Mouse (Mus musculus) midbrain, embryonic 14.5 days (tissue): ENCODE measurements at regions not wholly inside any gene's neighbourhood (a gene's known extent, or its start where the extent isn't known, plus 50 kb on each side); places are given as distances from the start of the nearest gene placed in this dataset.

Experiments used
- ATAC-seq: fragments of 200-750 bp; cut with Nextera tagmentation; 2 replicates; pipeline ENCODE4 v1.8.0; 2017; ENCODE audit warnings: moderate number of reproducible peaks, moderate library complexity; ENCODE audit not compliant: low FRiP score, low TSS enrichment
- DNase-seq: peaks from one replicate; pipeline ENCODE4 v3.0.0-alpha.2; 2015
- H3K27ac ChIP-seq: fragments of 300-500 bp; sonication (generic); replicated peaks from 2 replicates; pipeline ENCODE4 v1.5.1; 2014; ENCODE audit warnings: mild to moderate bottlenecking, low read depth, low read length, moderate library complexity
- H3K27me3 ChIP-seq: fragments of 300-500 bp; sonication (generic); 2 replicates; pipeline ENCODE4 v1.6.1; 2014; ENCODE audit warnings: low read length, control low read depth, mixed read lengths; ENCODE audit not compliant: control insufficient read depth, insufficient read depth
- H3K36me3 ChIP-seq: fragments of 300-500 bp; sonication (generic); 2 replicates; pipeline ENCODE4 v1.6.1; 2014; ENCODE audit warnings: low read length, control low read depth; ENCODE audit not compliant: control insufficient read depth, insufficient read depth
- H3K4me1 ChIP-seq: fragments of 300-500 bp; sonication (generic); 2 replicates; pipeline ENCODE4 v1.6.1; 2014; ENCODE audit warnings: mild to moderate bottlenecking, antibody characterized with exemption, low read length, control low read depth; ENCODE audit not compliant: control insufficient read depth, insufficient read depth
- H3K4me2 ChIP-seq: fragments of 300-500 bp; sonication (generic); 2 replicates; pipeline ENCODE4 v1.6.1; 2014; ENCODE audit warnings: mild to moderate bottlenecking, low read length, moderate library complexity
- H3K4me3 ChIP-seq: fragments of 300-500 bp; sonication (generic); replicated peaks from 2 replicates; pipeline ENCODE4 v1.5.1; 2014; ENCODE audit warnings: low read depth, low read length
- H3K9ac ChIP-seq: fragments of 300-500 bp; sonication (generic); replicated peaks from 2 replicates; pipeline ENCODE4 v1.6.1; 2014; ENCODE audit warnings: mild to moderate bottlenecking, low read length, moderate library complexity
- H3K9me3 ChIP-seq: fragments of 300-500 bp; sonication (generic); 2 replicates; pipeline ENCODE4 v1.6.1; 2016; ENCODE audit warnings: low read length, control low read depth, mixed read lengths; ENCODE audit not compliant: control insufficient read depth
- WGBS: fragments of 180-500 bp; shearing (Covaris S2); extraction: QIAGEN DNeasy Blood & Tissue Kit; methylation state at CpG from one replicate; pipeline ENCODE4 v1.1.7; 2014; 5-methylcytosine and 5-hydroxymethylcytosine counted together

- Histone ChIP-seq H3K9ac (no peak overlapping the region), H3K4me3 (no peak overlapping the region), H3K4me1 (no peaks in the 10 kb centered on the region), H3K36me3 (no peaks in the 10 kb centered on the region), H3K27me3 (no peaks in the 10 kb centered on the region), H3K27ac (no peak overlapping the region), H3K4me2 (no peak overlapping the region), H3K9me3 (no peaks in the 10 kb centered on the region)
- WGBS: 82% methylated on average over 2 of the region's 2 CpGs
- DNase-seq (no peak), ATAC-seq (no peak)
Measured at GRCm38 (mm10) chr2:9467573-9467972, 413.5 kb upstream of the 4930412O13Rik start.

- WGBS: 73% methylated on average over 3 of the region's 3 CpGs
- H3K9me3 ChIP-seq: no peaks in the 10 kb centered on the region
Measured at GRCm38 (mm10) chr2:9468651-9469050, 412.4 kb upstream of the 4930412O13Rik start.

GRCm38 (mm10) chr2:9481678-9482345, 399.2 kb upstream of the 4930412O13Rik start:
- ATAC-seq (no peak), DNase-seq (no peak)
- H3K9me3 ChIP-seq: no peaks in the 10 kb centered on the region
- no peaks in the 10 kb centered on the region for H3K36me3 ChIP-seq
- 72% methylated on average over 7 of the region's 7 CpGs for WGBS
- H3K4me3 ChIP-seq: no peak overlapping the region
- no peak overlapping the region for H3K9ac ChIP-seq
- no peak overlapping the region for H3K27ac ChIP-seq
- H3K27me3 ChIP-seq: no peaks in the 10 kb centered on the region
- H3K4me2 ChIP-seq: no peak overlapping the region
- H3K4me1 ChIP-seq: no peaks in the 10 kb centered on the region

More at GRCm38 (mm10) chr2:9468651-9469050, 412.4 kb upstream of the 4930412O13Rik start:
- Histone ChIP-seq H3K27me3 (no peaks in the 10 kb centered on the region), H3K4me1 (no peaks in the 10 kb centered on the region), H3K27ac (no peak overlapping the region), H3K9ac (no peak overlapping the region), H3K4me2 (no peak overlapping the region), H3K4me3 (no peak overlapping the region), H3K36me3 (no peaks in the 10 kb centered on the region)
- no peak for ATAC-seq
- no peak for DNase-seq

GRCm38 (mm10) chr2:9487381-9487914, 393.6 kb upstream of the 4930412O13Rik start:
- no peaks in the 10 kb centered on the region for H3K36me3 ChIP-seq
- WGBS: 93% methylated on average over 7 of the region's 7 CpGs
- DNase-seq (no peak), ATAC-seq (no peak)
- H3K9me3 ChIP-seq: no peaks in the 10 kb centered on the region
- H3K4me2 ChIP-seq: no peak overlapping the region
- no peak overlapping the region for H3K4me3 ChIP-seq
- no peaks in the 10 kb centered on the region for H3K4me1 ChIP-seq
- no peak overlapping the region for H3K9ac ChIP-seq
- H3K27me3 ChIP-seq: no peaks in the 10 kb centered on the region
- H3K27ac ChIP-seq: no peak overlapping the region

GRCm38 (mm10) chr2:9493606-9494145, 387.4 kb upstream of the 4930412O13Rik start:
- no peak overlapping the region for H3K4me3 ChIP-seq
- no peaks in the 10 kb centered on the region for H3K4me1 ChIP-seq
- ATAC-seq: no peak
- H3K9ac ChIP-seq: no peak overlapping the region
- no peak overlapping the region for H3K27ac ChIP-seq
- no peaks in the 10 kb centered on the region for H3K9me3 ChIP-seq
- no peak for DNase-seq
- WGBS: 46% methylated on average over 6 of the region's 6 CpGs
- no peaks in the 10 kb centered on the region for H3K36me3 ChIP-seq
- H3K27me3 ChIP-seq: no peaks in the 10 kb centered on the region
- no peak overlapping the region for H3K4me2 ChIP-seq

- Histone ChIP-seq H3K9me3 (no peaks in the 10 kb centered on the region), H3K27ac (no peak overlapping the region), H3K4me1 (no peaks in the 10 kb centered on the region), H3K36me3 (no peaks in the 10 kb centered on the region), H3K4me2 (no peak overlapping the region), H3K27me3 (no peaks in the 10 kb centered on the region), H3K9ac (no peak overlapping the region), H3K4me3 (no peak overlapping the region)
- no peak for ATAC-seq
- 95% methylated on average over 1 of the region's 1 CpGs for WGBS
- no peak for DNase-seq
Measured at GRCm38 (mm10) chr2:9520045-9520444, 361.0 kb upstream of the 4930412O13Rik start.

- ATAC-seq (no peak), DNase-seq (no peak)
- Histone ChIP-seq H3K4me1 (no peaks in the 10 kb centered on the region), H3K27ac (no peak overlapping the region), H3K9me3 (no peaks in the 10 kb centered on the region), H3K9ac (no peak overlapping the region), H3K27me3 (no peaks in the 10 kb centered on the region), H3K36me3 (no peaks in the 10 kb centered on the region), H3K4me2 (no peak overlapping the region), H3K4me3 (no peak overlapping the region)
- 90% methylated on average over 3 of the region's 3 CpGs for WGBS
Measured at GRCm38 (mm10) chr2:9525910-9526309, 355.1 kb upstream of the 4930412O13Rik start.

- Histone ChIP-seq H3K27me3 (no peaks in the 10 kb centered on the region), H3K9ac (no peak overlapping the region), H3K27ac (no peak overlapping the region), H3K9me3 (no peaks in the 10 kb centered on the region), H3K36me3 (no peaks in the 10 kb centered on the region), H3K4me3 (no peak overlapping the region), H3K4me2 (no peak overlapping the region), H3K4me1 (no peaks in the 10 kb centered on the region)
- 88% methylated on average over 2 of the region's 2 CpGs for WGBS
- DNase-seq: no peak
- ATAC-seq: no peak
Measured at GRCm38 (mm10) chr2:9535141-9535658, 345.9 kb upstream of the 4930412O13Rik start.
